Mouse (Mus musculus) liver, embryonic 14.5 days (tissue): Measurements from ENCODE around the gene Crip2.

Experiments
- CTCF ChIP-seq: IDR thresholded peaks from 2 replicates; pipeline ENCODE4 v1.5.1; 2016; ENCODE audit warnings: antibody characterized with exemption, low read depth, control low read depth
- EP300 ChIP-seq: IDR thresholded peaks from 2 replicates; pipeline ENCODE4 v1.6.1; 2016; ENCODE audit warnings: antibody characterized with exemption, low read depth

DNA sequence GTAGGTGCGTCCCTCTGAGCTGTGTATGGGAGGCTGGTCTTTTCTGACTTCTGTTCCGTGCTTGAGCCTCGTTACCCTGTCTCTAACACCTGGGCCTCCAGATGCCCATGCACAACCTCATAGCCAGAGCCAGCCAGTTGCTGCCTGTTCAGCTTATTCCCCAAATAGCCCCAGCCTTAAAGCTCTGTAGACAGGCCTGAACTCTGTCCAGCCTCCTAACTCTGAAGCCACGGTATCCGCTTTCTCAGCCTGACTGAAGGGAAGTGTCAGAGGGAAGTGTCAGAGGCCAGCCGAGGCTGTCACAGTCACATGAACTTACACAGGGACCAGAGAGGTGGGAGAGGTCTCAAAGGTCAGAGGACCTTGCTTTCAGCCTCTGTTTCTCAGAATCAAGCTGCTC is 15.3 kb upstream of the Crip2 start:
- no peak for TF ChIP-seq EP300
- TF ChIP-seq CTCF: no peak
